Mouse (Mus musculus): ENCODE results near the gene Cdc27.
"Not testable (repeated sequence)": the region's sequence is repeated elsewhere in the genome, so short reads cannot be mapped to it uniquely, and the experiment has no call there.

Gene Cdc27

DNA sequence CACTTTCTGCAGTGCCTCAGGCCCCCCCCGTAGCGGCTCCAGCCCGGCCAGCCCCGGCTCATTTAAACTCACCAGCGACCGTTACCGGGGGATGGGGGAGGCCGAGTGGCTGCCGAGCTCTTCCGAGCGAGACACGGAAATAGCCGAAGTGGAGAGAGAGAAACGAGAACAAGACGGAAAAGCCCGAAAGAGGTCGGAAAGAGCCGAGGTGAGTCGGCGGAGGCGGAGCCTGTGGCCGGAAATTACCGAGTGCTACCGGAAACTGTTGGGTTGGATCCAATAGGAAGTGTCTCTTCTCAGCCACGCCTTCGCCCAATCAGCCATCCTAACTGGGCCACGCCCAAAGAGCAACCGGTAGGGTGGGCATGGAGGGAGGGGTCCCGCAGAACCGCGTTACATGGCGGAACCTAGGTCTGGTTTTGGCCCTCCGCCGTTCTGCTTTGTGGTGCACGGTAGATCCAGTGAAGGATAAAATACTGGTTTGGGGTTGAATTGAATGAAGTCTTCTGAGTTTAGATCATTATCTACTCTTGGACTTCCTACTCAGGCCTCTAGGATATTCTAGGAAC is at the start of gene Cdc27, which contains the start of gene Myl4:
Gene Cdc27, minus strand, starts transcription at position 215 of the 569 bp plus-strand sequence.
Gene Myl4, plus strand, starts transcription at position 258 of the 569 bp plus-strand sequence.
- peak; percentile 97 for DNase-seq

DNA sequence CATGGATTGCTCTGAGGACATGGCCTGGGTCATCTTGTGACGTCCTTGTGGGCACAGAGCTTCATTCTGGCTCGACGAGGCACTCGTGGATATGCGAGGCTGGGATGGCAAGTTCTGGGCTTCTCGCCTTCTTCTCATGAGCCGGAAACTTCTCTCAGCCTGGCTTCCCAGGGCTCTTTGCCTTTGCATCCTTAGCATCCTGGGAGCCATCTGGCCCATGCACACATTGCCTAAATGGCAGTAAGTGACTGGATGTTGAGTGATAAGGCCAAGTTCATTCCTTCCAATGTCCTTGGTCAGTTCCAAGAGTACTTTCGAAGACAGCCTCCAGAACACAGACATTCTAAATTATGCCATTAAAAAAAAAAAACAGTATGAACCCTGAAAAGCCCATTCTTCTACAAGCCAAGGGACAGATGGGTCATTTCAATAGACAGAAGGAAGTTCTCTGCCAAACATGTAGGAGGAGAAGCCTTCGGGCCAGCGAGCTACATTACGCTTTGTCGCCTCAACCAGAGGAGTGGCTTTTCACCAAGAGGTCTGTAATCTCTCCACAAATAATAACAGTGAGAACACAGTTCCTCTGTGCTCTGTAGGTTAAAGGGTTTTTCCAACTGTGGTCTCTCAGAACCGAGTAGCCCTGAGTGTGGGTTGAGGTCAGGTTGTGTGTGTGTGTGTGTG is 49.0 kb upstream of the Cdc27 start:
- no peak for DNase-seq

DNA sequence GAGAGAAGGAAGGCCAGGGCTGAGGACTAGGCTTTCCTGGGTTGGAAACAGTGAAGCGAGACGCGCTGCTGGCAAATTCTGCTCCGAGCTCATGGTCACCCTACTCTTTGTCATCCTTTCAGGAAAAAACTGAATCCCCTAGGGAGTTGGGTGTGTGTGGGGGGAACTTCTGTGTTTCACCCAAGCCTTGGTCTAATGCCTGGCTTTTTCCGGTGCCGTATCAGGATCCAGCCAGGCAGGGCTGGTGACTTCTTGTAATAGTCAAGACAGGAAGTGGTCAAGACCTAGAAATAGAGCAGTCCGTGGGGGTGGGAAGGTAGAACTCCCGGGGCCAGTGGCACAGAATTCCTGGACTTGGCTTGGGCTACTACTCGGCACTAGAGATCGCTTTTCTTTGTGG is 45.9 kb upstream of the Cdc27 start:
- no peak for DNase-seq

DNA sequence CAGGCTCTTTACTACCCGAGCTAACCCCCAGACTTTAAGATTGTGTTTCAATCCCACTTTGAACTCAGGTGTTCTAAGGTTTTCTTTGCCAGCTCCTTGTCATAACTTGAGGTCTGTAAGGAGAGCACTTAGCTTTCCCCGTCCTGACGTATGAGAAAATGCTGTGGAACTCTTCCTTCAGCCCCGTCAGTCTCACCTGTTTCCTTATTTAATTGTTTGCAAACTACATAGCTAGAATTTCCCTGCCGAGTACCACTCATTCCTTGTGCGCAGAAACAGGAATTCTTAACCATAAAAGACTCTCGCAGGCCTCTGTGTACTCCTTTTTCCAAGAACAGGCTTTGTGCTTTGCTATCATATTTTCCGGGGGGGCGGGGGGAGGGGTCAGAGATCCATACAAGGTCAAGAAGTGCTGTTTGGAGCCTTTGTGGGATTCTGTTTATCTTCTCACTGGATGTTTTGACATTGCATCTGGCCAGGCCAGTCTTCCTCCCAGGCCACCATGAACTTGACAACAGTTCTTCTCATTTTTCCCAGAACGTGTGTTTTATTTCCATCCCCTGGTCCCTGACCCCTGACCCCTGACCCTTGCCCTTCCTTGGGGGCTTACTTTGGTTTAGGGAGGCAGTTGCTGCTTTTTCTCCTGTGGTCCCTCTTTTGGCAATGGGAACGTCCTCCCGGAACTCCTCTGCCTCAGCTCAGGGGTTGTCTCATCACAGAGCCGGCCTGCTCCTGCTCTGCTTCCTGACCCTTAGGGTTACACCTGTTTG is 41.8 kb upstream of the Cdc27 start:
- DNase-seq = peak; percentile 27 to 63

DNA sequence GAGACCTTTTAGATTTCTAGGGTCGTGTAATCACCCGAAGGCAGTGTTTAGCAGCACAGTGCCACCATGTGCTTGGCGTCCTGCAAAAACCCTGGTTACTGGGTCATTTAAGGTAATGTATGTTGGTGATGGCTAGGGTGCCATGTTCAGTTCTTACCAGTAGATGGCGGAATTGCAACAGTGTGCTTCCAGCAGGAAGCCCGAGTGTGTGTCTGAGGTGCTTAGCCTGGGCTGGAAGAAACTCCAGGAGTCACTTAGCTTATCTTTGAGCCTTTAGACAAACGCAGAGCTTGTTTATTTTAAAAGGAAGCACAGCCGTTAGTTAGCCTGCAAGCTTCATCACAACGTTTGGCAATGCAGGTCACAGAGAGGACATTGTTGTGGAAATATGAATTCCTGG is 39.7 kb upstream of the Cdc27 start:
- DNase-seq = peak; percentile 84 to 88

DNA sequence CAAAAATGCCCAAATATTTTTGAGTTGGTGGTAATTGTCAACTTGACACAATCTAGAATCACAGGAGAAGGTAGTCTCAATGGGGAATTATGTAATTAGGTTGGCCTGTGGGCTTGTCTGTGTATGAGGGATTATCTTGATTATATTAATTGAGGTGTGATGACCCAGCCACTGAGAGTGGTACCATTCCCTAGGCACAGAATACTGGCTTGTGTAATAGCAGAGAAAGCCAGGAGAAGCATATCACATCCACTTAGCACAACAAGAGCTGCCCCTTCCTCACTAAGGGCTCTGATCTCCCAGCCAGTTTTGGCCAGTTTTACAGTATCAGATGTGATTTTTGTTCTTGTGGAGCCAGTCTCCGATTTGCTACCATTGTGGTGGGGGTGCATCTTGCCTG is 39.1 kb upstream of the Cdc27 start:
- DNase-seq = no peak

DNA sequence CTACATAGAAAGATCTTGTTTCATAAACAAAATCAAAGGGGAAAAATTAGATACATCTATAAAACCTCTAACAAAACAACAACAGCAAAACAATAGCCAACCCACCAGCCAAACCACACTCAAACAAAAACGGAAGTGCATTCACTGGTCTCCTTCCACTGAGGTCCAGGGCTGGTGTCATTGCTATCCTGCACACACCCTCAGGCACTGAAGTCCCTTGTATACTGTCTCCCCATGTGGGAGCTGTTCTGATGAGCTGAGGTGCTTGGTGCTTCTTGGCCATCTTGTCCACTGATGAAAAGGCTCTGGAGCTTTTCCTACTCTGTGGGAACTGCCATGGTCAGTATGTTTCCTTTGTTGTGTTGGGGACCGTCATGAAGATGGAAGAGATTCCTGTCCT is 38.1 kb upstream of the Cdc27 start:
- no peak for DNase-seq

DNA sequence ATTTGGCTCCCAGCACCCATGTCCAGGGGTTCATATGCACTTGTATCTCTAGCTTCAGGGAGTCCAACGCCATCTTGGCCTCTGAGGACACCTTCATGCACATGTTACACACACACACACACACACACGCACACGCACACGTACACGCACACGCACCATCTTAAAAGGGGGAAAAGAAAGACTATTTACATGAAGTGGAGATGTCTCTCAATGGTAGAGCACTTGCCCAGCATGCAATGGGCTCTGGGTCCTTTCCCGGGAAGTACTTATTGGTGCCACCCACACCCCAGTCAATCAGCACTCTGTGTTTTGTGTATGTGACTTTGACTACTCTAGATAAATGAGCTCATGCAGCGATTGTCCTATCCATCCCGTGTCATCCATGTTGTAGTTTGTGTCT is 37.5 kb upstream of the Cdc27 start:
- DNase-seq = no peak

DNA sequence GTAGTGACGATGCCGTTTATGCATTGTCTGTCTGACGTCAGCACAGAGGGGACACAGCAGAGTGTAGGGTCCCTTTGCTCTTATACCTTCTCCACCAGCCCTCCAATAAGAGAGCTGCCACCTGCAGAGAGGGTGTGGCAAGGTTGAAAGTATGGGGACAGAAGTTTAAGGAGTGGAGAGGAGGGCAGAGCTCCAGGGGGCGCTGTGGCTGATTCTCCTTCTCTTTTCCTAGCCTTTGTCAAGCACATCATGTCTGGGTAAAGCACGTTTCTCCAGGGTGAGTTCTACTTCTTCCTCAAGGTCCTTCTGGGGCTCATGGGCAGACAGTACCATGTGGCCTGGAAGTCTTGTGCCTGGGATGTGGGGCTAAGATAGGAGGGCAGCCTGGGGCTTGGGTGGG is 35.1 kb upstream of the Cdc27 start:
- no peak for DNase-seq

DNA sequence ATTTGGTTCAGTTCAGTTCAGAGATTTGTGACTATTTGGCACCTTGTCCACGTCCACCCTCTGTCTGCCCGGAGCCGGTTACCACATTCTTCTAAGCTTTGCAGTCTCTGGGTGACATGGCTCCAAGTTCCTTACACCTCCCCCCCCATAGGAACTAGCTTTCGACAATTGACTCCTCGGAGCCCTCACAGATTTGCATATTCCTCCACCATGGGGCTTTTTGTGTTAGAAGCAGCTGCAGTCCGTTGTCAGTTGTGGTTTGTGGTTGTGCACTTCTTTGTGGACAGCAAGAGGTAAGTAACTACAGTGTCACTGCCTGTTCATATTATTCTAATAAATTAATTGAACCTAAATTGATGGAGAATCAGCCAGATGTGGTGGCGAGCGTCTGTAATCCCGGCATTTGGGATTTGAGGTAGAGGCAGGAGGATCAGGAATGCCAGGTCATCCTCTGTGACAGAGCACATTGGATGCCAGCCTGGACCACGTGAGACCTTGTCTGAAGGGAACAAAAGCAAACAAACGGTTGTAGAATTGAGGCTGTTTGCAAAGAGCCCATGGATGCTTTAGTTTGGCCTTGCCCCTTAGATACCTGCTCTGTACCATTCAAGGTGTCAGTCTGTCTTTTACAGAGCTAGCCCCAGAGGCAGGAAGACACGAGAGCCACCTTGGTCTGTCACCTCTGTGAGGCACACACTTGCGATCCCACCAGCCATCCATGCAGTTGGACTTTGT is 32.4 kb upstream of the Cdc27 start:
- no peak for DNase-seq

DNA sequence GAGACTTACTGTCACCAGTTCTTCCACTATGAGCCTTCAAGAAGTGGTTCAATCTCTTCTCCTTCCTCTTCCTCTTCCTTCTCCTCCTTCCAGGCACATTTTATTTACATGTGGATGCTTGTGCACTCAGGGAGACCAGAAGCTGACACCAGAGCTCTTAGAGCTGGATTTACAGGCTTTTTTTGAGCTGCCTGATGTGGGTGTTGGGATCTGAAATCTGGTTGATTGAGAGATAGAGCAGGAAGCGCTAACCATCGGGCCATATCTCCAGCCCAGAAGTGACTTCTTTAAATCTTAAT is 31.8 kb upstream of the Cdc27 start:
- no peak for DNase-seq

DNA sequence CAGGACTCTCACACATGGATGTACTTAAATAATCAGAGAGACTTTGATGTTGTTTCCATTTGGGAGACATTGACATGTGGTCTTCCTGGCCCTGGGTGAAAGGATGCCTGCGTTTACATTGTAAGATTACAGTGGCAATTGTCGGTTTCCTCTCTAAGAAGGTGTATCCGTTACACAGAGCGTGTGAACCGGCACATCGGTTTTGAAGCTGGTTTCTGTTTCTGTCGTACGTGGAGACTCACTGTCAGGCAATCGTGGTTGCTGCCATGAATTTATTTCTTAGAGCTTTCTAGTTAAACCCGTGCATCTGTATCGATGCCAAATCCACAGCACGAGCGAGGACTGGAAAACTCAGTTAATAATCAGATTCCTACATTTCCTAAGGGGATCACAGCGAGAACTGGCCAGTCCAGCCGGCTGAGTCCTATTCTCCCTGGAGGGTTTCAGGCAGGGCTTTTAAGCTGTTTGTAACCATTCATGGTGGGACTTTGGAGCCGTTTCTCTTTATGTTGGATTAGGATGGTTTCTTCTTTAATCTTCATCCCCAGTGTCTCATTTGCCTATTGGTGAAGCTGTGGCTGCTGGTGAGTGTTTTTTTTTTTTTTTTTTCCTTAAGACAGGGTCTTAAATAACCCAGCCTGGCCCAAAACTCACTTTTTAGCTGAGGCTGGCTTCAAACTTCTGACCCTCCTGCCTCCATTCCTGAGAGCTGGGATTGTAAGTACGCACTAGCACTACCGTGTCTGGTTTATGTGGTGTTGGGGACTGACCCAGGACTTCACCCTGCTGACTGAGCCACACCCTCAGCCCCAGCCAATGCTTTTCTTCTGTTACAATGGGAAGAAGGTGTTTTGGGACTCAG is 31.3 kb upstream of the Cdc27 start:
- DNase-seq = peak; percentile 38 to 45

DNA sequence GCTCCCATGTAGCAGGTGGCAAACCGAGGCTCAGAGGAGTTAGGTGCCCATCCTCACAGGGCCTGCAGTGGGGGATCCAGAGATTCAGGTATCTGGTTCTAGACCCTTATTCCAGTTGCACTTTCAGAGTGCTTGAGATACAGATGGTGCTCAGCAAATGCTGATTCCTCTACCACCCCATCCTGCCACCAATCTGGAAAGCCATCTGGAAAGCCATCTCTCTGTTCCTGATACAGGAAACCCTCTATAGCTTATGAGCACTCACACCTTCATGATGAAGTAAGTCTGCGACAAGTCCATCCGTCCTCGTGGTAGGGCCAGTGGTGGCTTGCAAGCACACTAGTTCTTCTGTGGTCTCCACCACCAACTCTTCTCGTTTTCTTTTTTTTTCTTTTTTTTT is 30.2 kb upstream of the Cdc27 start:
- DNase-seq = no peak

DNA sequence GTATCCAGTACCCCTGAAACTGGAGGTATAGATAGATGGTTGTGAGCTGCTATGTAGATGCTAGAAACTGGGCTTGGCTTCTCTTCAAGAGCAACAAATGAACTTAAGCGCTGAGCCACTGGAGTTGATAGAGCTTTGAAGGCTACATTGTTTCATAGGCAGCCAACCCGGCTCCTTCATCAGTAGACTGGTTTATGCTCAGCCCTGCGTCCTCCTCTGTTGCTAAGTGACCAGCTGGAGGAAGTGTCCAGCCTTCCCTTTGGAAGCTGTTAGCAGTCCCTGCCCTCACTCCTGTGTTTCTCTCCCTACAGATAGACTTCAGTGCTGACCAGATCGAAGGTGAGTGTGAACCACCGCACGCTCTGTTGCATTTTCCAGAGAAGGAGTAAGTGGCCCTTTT is 29.7 kb upstream of the Cdc27 start:
- no peak for DNase-seq

DNA sequence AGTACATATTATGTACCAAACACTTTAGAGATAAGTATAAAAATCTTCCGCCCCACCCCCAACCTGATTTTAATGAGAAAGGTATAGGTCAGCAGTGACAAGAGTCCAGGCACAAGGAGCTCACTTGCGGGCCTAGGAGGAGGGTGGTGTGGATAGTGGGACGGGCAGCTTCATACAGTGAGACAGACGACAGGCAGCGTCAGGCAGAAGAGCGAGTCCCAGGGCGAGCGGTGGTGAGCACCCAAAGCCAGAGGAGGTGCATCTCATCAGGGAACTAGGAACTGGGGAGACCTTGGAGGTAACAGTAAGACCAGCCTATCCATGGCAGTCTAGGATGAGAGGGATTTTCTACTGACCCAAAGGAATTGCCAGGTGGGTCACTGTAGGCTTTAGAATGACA is 29.2 kb upstream of the Cdc27 start:
- no peak for DNase-seq

DNA sequence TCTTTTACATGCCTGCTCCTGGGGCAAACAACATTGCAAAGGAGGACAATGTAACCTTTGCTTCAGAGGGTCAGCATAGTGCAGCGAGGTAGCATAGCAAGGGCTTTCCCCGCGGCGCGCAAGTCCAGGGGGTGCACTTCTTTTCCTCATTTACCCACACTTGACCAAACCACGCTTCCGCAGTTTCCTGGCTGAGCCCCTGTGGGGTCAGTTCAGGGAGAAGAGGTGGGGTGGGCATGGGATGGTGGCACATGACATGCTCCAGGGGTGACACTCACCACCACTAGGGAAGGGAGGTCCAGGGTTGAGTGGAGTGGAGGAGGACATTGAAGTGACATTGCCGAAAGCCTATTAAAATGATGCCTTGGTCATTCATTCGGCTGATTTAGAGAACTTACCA is 28.7 kb upstream of the Cdc27 start:
- no peak for DNase-seq

DNA sequence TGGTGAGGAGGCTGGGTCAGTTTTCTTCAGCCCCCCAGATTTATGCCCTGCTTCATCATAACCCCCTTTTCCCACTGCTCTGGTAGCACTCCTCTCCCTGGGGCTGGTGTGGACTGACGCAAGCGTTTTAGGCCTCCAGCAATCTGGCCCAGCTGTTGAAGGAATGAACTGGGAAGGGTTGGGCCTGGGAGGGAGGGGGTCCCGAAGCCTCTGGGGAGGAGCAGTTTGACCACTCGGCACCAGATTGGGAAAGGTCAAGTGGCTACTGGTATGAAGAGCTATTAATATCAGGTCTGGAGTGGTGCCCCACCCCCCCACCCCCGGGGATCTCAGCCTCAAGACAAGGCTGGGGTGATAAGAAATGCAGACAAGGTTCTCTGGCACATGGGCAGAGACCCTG is 27.7 kb upstream of the Cdc27 start:
- no peak for DNase-seq

DNA sequence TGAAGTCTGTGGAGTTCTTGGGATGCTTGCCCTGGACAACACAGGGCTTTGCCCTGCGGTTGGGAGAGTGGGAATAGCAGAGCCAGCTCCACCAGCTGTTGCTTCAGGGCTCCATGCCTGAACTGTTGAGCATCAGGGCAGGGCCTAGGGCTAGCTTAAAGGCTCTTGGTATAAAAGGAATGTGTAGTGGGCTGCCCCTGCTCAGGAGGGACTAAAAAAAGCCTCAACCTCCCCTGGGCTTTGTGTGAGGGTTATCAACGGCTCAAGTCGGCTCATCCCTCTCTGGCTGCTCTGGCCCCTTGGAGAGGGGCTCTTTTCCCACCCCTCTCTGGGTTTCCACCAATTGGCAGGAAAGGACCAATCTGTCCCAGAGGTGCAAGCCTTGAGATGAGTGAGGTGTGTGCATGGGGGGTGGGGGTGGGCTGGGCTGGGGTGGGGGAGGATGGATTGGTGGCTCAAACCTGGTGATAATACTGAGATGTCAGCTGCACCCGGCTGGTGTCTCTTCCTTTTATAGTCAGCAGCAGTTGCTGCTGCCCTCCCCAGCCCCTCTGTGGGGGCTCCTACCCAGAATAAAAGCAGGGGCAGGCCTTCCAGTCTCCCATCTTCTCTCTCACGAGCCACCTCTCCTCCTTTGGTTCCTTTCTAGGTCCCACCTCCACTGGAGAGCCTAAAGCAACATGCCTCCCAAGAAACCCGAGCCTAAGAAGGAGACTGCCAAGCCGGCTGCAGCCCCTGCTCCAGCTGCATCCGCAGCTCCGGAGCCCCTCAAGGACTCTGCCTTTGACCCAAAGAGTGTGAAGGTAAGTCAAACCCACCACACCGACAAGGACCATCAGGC is 26.6 kb upstream of the Cdc27 start:
- no peak for DNase-seq

DNA sequence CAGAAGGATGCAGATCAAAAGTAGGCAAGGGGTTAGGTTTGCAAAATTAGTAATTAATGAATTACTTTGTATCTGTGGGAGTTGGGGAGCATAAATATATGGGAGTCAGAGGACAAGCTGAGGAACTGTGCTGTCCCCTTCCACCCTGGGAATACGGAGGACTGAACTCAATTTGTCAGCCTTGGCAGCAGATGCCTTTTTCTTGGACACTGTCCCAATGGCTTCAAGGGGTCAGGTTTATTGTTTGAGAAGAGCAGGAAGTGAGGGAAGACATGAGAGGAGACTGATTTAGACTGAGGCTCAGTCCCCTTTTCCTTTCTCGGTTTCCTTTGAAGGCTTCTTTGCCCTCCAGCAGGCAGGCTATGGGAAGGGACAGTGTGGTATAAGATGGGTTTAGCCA is 22.1 kb upstream of the Cdc27 start:
- DNase-seq = no peak

DNA sequence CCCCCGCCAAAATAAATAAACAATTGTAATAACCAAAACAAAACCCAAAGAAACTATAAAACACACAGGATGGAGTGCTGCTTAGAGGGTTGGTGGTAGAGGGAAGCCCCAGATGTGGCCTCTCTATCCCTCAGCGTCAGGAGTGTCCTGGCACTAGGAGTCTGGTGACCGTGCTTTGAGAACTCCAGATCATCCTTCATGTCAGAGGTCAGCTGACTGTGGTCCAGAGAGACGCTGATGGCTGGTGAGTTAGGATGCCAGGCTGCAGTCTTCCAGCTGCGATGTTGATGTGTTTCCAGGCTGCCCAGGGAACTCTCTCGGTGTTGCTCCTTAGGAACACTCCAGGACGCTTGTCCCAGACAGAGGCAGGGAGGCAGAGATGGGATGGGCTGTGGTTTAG is 21.7 kb upstream of the Cdc27 start:
- DNase-seq = no peak

DNA sequence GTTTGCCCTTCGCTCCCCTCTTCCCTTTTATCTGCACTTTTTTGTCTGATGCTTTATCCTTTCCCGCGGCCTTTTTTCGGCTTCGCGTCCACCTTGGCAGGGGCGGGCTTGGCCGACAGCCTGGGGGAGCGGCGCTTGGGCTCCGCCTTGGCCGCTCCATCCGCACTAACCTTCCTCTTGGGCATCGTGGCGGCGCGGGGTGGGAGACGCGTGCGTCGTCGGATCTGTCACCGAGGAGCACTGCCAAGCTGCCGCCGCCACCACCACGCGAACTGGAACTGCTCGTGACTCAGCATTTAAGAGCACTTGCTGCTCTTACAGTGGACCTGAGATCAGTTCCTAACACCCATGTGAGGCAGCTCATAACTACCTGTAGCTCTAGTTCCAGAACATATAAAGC is 21.0 kb upstream of the Cdc27 start:
- peak in 1 of 2 experiments; percentile 49 for DNase-seq

DNA sequence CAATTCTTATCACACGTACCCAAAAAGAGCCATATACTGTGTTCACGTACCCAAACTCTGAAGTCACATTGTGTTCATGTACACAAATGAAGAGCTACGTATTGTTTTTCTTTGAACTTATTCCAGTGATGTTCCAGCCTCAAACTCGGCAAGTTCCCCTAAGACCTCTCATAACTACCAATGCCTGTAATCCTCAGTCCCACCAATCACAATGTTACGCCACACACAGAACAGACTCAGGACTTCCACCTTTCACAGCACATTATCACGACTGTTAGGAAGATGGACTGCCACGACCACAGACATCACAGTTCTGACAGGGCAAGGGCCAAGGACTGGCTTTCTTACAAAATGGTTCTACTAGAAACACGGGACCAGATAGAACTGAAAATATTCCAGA is 20.1 kb upstream of the Cdc27 start:
- DNase-seq = not testable (repeated sequence)
